Mouse (Mus musculus) urinary bladder, postnatal 14 days (tissue): ENCODE measurements at regions not wholly inside any gene's neighbourhood (a gene's known extent, or its start where the extent isn't known, plus 50 kb on each side); places are given as distances from the start of the nearest gene placed in this dataset.

Source experiments
- DNase-seq: peaks from one replicate; pipeline ENCODE4 v3.0.0; 2021; ENCODE audit warnings: low spot score

DNA sequence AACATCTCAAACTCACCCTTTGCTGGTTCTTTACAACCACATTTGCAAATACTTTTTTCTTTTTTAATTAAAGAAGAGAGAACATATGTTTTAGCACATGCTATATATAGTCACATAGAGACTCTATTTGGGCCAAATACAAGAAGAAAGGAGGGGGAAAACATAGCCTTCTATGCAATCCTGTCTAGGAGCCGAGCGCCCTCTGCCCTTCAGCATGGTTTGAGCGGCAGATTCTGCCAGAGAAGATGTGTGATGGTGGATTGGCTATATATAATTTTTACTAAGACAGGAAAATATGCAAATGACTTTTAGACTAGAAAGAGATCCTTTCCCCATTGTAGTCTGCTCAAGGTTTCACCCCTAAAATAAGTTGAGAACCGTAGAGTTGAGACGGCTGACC is 60.0 kb upstream of the Myom1 start:
- DNase-seq: no peak

DNA sequence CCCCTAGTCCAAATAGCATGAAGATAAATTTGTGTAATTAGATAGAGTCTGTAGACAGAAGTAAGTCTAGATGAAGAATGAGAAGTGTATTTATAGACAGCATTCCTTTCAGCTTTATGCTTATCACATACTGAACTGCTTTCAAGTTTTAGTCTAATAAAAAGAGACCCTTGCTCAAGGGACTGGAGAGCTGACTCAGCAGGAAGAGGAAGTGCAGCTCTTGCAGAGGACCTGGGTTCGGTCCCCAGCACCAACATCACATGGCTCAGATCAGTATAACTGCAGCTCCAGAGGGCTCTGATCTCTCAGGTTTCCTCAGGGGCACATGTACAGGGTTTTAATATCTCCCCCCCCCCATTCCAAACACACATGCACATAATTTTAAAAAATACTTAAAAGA is 68.2 kb upstream of the Myom1 start:
- DNase-seq: no peak

DNA sequence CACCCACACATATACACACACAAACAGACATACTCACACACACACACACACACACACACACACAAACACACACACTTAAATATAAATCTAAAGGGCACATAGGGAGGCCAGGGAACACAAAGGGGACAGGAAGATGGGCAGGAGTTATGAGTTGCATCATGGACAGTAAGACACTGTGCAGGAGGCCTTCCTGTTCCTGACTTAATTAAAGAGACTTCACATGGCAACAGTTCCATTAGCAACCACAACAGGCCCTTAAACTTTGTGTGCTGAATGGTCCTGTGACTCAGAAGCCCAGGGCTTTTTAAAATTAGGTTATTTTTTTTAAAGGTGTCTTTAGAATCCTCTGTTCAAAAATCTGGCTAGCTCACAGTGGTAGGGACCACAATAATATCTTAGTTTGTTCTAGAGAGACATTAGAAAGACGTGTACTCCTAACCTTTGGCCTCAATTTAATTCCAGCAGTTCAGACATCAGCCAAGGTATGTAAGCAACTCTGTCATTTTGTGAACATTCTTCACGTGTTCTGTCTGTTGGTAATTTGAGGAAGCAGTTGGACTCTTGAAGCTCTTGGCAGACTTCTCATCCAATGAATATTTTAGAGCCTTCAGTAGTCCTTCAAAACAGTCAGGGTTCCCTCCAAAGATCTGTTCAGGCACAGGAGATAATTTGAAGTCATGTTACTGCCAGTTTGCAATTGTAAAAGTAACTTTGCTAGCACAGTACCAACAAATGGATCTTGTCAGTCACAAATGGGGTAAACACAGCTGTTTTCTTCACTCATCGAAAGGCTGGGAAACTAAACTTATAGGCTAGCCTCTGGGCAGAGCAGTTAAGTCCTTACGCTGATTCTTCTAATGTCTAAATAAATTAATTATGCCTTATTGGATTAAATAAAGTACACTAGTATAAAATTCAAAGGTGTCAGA is 69.0 kb upstream of the Myom1 start:
- no peak for DNase-seq

DNA sequence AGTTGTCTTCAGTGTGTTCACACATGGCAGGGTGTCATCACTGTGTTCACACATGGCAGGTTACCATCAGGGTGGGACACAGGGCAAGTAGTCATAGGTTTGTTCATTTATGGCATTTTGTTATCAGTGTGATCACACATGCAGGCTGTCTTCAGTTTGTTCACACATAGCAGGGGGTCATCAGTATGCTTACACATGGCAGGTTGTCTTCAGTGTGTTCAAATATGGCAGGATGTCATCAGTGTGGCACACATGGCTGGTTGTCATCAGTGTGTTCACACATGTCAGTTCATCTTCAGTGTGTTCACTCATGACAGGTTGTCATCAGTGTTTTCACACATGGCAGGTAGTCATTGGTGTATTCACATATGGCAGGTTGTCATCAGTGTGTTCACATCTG is 69.9 kb upstream of the Myom1 start:
- no peak for DNase-seq

DNA sequence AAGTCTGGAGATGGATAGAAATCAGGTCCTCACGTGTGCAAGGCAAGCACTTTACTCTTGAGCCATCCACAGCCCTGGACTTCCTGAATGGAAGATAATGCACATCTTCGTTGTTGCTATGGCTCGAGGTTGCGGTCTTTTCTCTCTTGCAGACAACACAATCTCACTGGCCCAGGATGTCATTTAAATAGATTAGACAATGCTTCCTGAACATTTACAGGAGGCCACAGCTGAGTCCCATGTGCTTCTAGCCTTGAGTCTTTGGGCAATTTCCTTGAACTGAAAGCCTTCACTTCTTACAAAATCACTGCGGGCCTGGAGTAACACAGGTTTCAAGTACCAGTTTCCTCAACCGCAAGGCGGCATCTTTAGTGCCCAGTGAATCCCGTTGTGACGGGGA is 71.8 kb upstream of the Myom1 start:
- no peak for DNase-seq

DNA sequence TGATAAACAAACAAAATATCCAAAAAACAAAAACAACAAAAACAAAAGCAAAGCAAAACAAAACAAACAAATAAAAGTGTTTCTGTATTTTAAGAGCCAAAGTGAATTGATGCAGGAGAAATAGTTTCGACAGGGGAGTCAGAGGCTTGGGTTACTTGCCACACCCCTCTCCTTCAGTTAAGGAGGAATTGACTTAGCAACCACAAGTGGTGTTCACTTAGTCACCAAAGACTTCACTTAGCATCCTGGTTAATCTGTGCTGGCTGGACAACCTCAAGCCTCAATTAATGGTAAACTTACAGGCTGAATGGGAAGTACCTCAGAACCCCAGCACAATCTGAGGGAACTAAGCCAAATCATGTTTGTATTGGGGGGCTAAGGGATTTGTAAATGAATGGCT is 72.9 kb upstream of the Myom1 start:
- DNase-seq: no peak

DNA sequence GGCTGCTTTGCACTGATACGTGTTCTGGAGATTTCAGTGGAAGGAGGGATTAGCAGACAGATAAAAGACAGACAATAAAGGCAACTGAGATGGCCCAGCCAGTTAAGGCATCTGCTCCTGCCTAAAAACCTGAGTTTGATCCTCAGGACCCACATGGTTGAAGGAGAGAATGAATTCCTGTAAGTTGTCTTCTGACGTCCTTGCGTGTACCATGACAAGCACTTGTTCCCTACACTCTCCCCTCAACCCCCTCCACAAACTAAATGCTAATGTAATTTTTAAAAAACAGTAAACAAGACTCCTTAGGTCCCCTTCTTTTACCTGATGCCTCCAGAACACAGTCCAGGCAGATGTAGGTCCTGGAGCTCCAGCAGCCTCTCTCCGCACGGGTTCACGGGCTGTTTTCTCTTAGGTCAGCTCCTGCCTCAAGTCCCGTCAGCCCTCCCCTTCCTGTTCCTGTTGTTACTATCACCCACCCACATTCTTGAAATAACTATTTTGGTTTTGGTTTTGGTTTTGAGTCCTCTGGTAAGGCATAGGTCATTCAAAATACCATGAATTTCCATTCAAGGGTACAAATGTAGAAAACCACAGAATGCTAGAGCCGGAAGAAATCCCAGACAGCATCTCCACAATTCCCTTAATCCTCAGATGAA is 71.3 kb upstream of the Tgif1 start:
- DNase-seq: no peak

DNA sequence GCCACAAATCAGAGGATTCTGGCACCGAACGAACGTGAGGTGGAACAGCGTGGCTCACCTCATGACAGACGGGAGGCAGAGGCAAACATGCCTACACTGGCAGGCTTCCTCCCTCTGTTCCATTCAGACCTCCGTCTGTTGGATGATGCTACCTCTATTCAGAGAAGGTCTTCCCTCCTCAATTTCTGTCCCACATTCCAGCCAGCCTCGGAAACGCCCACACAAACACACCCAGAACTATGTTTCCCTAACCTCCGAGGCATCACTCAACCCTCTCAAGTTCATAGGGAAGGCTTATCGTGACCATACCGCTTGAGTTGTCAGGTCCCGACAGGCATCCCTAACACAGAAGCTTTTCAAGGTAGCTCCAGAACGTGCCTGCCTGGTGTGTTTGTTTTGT is 68.3 kb upstream of the Tgif1 start:
- no peak for DNase-seq

DNA sequence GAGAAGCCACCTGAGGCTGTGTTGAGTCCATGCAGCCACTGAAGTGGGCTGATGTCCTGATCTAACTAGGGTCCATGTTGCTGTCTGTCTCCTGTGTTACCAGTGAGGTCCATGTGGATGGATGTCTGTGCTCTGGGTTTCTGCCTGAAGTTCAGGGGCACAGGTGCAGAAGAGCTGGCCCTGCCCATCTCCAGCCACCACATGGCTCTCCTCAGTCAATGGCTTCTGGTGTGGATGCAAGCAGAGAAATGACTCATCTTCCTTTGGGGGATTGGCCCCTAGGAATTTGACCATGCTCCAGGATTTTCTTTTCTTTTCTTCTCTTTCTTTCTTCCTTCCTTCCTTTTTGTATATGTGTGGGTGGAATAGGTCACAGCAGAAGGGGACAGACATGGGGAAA is 66.8 kb upstream of the Tgif1 start:
- DNase-seq: no peak

DNA sequence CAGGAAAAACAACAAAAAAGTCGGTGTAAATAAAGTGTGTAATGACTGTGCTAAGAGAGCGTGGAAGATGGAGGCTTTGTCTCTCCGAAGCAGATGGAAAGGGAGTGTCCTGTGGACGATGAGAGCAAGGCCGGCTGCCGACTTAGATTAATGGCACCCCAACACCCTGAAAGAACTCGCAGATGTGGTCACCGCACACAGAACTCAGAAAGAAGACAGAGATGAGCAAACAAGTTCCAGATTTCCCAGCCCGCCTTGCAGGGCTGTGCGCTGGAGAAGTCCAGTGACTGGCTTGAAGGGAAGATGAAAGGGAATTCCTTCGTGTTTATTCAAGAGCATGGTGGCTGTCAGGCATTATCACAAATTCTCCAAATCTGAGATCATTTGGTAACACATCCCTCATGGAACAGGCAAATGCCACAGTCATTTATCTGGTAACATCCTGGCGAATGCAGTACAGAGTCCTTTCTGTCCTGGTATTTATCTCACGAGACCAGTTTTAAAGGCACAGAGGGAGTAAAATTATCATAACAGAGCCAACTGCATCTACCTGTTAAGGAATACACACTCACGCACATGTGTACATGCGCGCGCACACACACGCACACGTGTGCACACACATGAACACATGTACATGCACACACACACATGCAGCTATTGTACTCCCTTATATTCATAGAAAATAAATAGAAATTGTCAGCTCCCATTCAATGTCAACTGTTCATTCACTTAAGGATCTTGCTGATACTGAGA is 64.0 kb upstream of the Tgif1 start:
- no peak for DNase-seq

DNA sequence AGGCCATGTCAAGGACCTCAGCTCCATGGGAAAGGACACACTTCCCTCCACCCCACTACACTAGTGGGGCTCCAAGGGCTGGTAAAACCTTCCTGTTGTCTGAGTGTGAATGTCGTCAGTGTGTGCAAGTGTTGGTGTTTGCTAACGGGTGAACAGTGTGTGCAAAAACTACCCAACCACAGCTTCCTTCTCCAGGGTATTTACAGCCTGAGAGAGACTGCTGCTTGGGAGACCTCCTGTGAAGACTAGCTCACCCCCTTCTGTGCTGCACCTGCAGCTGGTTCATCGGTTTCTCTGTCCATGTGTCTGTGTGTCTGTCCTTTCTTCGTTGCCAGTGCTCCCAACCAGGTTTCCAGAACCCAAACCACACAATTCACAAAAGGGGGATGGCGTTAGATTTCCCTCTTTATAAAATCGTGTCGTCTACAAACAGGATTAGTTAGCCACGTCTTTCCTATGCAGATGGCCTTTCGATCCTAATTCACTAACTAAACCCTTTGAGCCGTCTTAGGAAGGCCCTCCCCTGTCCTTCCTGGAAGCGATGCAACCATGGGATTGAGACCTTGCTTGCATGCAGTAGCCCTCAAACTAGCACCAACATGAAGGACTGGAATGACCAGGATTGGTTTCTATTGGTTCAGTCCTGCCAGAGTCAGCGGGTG is 62.9 kb upstream of the Tgif1 start:
- no peak for DNase-seq

DNA sequence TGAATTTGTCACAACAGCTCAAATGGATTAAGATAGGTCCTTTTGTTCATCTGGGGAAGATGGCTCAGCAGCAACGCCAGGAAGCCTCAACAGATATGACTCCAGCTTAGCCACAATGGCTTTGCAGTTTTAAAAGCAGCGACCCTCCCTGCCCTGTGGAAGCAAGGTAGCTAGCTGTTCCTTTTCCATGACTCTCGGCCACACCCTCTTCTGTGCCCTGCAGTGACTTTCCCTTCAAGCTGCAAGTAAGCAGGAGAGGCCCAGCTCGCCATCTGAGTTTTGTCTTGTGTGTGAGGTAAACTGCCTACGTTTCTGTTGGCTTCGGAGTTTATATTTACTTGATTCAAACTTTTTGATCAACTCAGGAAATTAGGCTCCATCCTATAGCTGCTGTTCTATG is 62.1 kb upstream of the Tgif1 start:
- DNase-seq: no peak

DNA sequence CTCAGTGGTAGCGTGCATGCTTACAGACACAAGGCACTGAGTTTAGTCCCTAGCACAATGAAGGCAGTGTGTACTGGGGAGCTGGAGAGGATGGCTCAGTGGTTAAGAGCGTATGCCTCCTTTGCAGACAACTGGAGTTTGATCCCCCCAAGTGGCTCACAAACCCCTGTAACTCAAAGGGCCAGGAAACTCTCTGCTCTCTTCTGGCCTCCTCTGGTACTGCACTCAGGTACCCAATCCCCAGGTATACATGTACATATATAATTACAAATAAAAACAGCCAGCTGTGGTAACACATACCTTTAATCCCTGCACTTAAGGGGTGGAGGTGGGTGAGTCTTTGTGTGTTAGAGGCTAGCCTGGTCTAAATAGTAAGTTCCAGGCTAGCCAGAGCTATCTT is 56.9 kb upstream of the Tgif1 start:
- no peak for DNase-seq

DNA sequence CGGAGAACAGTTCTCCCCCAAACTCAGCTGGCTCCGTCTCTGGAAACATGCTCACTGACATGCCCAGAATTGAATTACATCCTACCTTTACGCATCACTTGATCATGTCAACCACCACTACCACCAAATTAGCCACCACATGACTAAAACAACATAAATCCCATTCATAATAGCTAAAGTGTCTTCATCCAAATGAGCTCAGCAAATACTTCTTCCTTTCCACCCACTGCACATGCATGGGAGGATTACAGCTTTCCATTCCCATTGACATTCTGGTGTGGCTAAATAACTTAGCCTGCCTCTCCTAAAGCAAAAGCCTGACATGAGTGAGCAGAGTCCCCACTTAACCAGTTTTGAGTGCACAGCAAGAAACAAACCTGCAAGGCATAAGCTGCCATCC is 56.2 kb upstream of the Tgif1 start:
- no peak for DNase-seq

DNA sequence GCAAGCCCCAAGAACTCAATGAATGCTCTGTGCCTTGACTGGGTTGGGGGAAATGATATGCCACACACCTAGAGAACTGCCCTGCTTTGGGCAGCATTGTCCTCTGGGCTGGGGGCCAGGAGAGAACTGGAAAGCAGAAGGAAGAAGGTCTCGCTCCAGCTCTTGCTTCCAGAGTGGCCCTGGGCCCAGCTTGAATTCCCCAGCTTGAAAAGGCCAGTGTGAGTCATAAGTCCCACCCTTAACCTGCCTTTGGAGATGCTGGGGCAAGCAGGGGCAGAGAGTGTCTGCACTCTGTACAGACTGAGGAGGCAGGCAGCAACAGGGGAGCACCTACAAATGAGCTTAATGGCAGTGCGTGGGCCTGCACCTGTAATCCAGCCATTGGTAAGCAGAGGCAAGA is 55.0 kb upstream of the Tgif1 start:
- peak; percentile 54 for DNase-seq
